Mouse (Mus musculus) right cerebral cortex, postnatal 36 days (tissue): ENCODE measurements around the gene Mkrn1.
"Not testable (repeated sequence)": the region's sequence is repeated elsewhere in the genome, so short reads cannot be mapped to it uniquely, and the experiment has no call there.

Experiments
- DNase-seq, 2 experiments: peaks; one replicate each; pipeline ENCODE4 v3.0.0; 2022; ENCODE audit warnings: low spot score in 2 of 2, mixed read lengths in 1 of 2

The Mkrn1 gene

DNA sequence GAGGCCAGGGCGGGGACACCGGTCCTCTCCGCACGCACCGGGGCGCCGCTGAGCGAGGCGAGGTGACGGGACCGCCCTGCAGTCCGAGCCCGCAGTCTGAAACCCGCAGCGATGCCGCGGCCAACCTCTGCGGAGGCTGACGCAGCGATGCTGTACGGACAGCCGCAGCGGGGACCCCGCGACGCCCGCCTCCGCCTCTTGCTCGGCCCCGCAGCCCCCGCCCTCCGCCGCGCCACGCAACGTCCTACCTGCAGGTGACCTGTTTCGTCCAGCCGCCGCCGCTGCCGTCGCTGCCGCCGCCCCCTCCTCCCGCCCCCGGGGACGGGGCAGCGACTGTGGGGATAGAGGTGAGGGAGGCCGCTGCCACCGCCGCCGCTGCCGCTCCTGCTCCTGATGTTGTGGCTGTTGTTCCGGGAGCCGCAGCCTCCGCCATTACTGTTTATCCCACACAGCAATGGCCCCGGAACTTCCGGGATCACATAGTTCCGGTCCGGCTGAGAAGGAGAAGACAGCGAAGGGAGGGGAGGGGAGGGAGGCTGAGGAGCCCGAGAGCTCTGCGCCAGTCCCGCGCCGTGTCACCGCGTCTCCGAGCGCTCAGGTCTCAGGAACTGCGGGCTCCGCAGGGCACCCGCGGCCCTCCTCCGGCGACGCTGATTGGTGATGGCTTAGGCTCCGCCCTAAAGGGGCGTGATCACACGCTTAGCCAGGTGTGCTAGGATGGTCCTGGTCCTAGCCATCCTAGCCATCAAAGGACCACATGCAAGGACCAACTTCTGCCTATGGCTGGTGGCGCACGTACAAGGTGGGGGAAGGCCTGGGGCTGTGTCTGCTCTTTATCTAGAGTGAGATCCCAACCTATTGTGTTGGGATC is at the start of gene Mkrn1:
Mkrn1 (minus strand) TSS at position 612 of the 871 bp plus-strand sequence.
- peak; percentile 81 to 88 for DNase-seq

GRCm38 (mm10) chr6:39469427-39469826 is 49.2 kb upstream of the Mkrn1 start:
- no peak for DNase-seq

- DNase-seq = peak; percentile 62 to 67
Measured at GRCm38 (mm10) chr6:39462621-39463538, 42.6 kb upstream of the Mkrn1 start.

- no peak for DNase-seq
Measured at GRCm38 (mm10) chr6:39460040-39460439, 39.8 kb upstream of the Mkrn1 start.

GRCm38 (mm10) chr6:39455339-39456160 is 35.3 kb upstream of the Mkrn1 start:
- no peak for DNase-seq

DNA sequence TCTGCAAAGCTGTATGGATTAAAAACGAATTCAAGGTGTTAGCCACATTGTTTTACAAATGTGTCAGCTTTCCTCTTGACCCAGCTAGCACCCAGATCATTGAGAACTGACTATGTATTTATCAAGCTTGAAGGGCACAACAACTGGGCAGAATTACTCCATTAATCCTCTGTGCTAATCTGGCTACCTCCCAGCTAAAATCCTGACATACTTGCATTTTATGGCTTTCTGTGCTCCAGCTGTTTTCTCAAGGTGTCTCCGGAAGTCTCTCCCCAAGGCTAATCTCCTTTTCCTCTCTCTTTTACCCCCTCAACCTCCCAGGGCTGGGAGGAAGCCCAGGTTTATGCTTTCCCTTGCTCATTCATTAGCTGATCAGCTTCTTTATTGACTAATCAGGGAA is 34.4 kb upstream of the Mkrn1 start:
- DNase-seq = no peak

DNA sequence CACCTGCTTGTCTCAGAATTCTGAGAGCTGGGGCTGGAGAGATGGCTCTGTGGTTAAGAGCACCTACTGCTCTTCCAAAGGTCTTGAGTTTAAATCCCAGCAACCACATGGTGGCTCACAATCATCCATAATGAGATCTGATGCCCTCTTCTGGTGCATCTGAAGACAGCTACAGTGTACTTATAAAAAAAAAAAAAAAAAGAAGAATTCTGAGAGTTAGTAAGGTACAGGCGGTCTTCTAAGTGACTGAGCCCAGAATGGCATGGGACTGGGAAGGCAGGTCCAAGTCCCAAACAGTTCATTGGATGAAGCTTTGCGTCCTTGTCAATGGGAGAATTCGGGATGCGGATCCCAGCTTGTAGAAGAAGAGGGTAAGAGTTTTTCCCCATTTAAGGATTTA is 33.3 kb upstream of the Mkrn1 start:
- no peak for DNase-seq

DNA sequence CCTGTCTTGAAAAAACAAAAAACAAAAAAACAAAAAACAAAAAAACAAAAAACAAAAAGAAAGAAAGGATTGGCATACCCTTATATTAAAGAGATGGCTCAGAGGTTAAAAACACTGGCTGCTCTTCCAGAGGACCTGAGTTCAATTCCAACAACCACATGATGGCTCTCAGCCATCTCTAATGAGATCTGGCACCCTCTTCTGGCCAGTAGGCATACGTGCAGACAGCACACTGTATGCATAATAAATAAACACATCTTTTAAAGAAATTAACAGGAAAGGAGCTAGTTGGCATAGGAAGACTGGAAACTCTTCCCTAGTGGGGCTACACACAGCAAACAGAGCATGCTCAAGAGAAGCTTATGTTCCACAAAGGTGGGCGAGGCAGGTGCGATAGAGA is 30.8 kb upstream of the Mkrn1 start:
- DNase-seq = no peak

DNA sequence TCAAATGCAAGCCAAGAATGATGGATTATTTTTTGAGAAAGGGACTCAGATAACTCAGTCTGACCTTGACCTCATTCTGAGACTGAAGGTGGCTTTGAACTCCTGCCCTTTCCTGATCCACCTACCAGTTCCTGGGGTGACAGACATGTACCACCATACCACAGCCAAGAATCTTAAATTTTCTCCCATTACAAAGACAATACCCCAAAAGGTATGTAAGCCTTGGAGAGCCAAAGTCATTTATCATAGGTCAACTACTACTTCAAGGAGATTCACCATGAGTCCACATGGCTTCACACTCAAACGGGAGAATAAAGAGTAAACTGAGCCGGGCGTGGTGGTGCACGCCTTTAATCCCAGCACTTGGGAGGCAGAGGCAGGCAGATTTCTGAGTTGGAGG is 30.3 kb upstream of the Mkrn1 start:
- no peak for DNase-seq

GRCm38 (mm10) chr6:39447429-39448185 is 27.3 kb upstream of the Mkrn1 start:
- DNase-seq = peak; percentile 53 to 75

- DNase-seq = no peak
Measured at GRCm38 (mm10) chr6:39445801-39446572, 25.7 kb upstream of the Mkrn1 start.

GRCm38 (mm10) chr6:39442786-39443287 is 22.6 kb upstream of the Mkrn1 start:
- DNase-seq = no peak

GRCm38 (mm10) chr6:39440207-39440606 is 19.9 kb upstream of the Mkrn1 start:
- no peak for DNase-seq

GRCm38 (mm10) chr6:39437519-39437918 is 17.3 kb upstream of the Mkrn1 start:
- not testable (repeated sequence) for DNase-seq

GRCm38 (mm10) chr6:39435875-39436274 is 15.6 kb upstream of the Mkrn1 start:
- no peak for DNase-seq

DNA sequence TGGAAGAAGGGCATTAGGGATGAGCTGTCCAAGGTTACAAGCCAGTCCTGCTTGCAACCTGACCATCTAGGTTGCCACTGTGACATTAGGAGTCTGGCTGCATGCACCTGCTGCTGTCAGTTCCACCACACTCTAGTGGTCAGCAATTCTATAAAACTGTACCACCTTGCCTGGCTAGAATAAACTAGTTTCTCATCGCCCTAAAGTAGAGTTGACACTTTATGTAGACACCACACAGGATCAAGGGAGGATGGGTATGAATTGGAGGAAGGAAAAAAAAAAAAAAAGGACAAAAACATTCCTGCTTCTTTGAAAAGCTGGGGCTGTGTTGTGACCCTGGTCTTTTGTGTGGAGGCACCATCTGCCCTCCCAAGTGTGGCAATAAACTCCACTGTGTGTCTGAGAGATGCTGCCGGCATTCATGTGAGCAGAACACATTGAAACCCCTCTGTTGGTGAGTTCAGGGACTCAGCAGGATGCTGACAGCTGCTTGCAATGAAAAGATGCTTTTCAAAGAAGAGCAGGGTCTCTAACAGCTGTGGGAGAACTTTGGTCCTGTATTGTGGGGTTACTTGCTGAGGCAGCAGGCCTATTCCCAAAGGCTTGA is 14.7 kb upstream of the Mkrn1 start:
- DNase-seq = no peak

DNA sequence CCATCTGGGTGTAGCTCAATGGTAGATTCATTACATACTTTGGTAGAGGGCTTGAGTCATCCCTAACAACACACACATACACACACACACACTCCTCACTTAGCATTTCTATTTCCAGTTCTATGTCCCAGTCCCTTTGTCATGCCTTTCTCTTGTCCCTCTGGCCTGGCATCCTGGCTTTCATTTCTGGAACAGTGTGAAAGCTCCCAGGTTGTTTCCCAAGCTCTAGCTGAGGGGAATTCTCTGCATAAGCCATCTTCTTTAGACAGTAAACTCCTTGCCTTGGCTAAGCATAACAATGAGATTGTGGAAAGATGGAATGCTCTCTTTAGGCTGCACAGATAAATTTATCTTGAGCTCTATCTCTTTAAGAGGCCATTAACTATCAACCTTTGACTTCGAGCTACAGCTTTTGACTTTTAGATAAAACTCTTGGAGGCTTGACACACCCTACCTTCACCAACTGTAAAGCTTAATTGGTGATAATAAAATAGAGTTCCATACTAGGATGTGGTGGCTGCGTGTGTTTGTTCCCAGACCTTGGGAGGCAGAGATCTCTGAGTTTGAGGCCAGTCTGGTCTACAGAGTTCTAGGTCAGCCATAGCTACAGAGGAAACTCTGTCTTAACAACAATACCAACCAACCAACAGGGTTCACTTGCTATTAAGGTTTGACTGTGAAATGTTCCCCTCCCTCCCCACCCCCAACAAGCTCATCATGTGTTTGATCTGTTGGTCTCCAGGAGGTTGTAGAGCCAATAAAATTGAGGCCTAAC is 14.0 kb upstream of the Mkrn1 start:
- no peak for DNase-seq

GRCm38 (mm10) chr6:39433701-39434100 is 13.4 kb upstream of the Mkrn1 start:
- no peak for DNase-seq

GRCm38 (mm10) chr6:39433174-39433573 is 12.9 kb upstream of the Mkrn1 start:
- DNase-seq = no peak
